Mouse (Mus musculus) liver, adult (tissue): ENCODE results near the gene Timm13.

ENCODE experiments used
- GATA4 ChIP-seq: IDR thresholded peaks from 2 replicates; pipeline ENCODE4 v1.6.1; 2014; ENCODE audit warnings: mild to moderate bottlenecking, low read length; ENCODE audit not compliant: insufficient replicate concordance

Timm13 gene

GRCm38 (mm10) chr10:80899591-80900317 lies 1.0 kb downstream of the Timm13 start:
- no peak for TF ChIP-seq GATA4

GRCm38 (mm10) chr10:80899074-80899473 lies 1.7 kb downstream of the Timm13 start:
- no peak for TF ChIP-seq GATA4

GRCm38 (mm10) chr10:80897861-80898510 lies 2.8 kb downstream of the Timm13 start:
- no peak for TF ChIP-seq GATA4

- TF ChIP-seq GATA4: no peak
Measured at GRCm38 (mm10) chr10:80896581-80897485, 3.9 kb downstream of the Timm13 start.

- TF ChIP-seq GATA4: no peak
Measured at GRCm38 (mm10) chr10:80895697-80896096, 5.1 kb downstream of the Timm13 start.

- TF ChIP-seq GATA4: no peak
Measured at GRCm38 (mm10) chr10:80895100-80895499, 5.7 kb downstream of the Timm13 start.

GRCm38 (mm10) chr10:80887181-80887580 lies 13.6 kb downstream of the Timm13 start:
- 0 out of 2 replicates have a peak, but pooled peaks have one; percentile 23 for TF ChIP-seq GATA4

GRCm38 (mm10) chr10:80881301-80881700 lies 19.5 kb downstream of the Timm13 start:
- TF ChIP-seq GATA4: no peak

GRCm38 (mm10) chr10:80880901-80881300 lies 19.9 kb downstream of the Timm13 start:
- no peak for TF ChIP-seq GATA4

- no peak for TF ChIP-seq GATA4
Measured at GRCm38 (mm10) chr10:80880131-80880641, 20.6 kb downstream of the Timm13 start.

GRCm38 (mm10) chr10:80876594-80876993 lies 24.2 kb downstream of the Timm13 start:
- no peak for TF ChIP-seq GATA4

- no peak for TF ChIP-seq GATA4
Measured at GRCm38 (mm10) chr10:80876028-80876427, 24.7 kb downstream of the Timm13 start.

- TF ChIP-seq GATA4: no peak
Measured at GRCm38 (mm10) chr10:80874035-80874434, 26.7 kb downstream of the Timm13 start.

- no peak for TF ChIP-seq GATA4
Measured at GRCm38 (mm10) chr10:80871581-80871980, 29.2 kb downstream of the Timm13 start, which contains the start of gene Tmprss9. Gene Tmprss9 (plus strand): TSS chr10:80871848.

- TF ChIP-seq GATA4: no peak
Measured at GRCm38 (mm10) chr10:80870993-80871392, 29.8 kb downstream of the Timm13 start.

GRCm38 (mm10) chr10:80864446-80864845 lies 36.3 kb downstream of the Timm13 start:
- no peak for TF ChIP-seq GATA4

- TF ChIP-seq GATA4: no peak
Measured at GRCm38 (mm10) chr10:80862305-80862704, 38.5 kb downstream of the Timm13 start.
